Mouse (Mus musculus): ENCODE measurements around the gene Mical2.

DNA sequence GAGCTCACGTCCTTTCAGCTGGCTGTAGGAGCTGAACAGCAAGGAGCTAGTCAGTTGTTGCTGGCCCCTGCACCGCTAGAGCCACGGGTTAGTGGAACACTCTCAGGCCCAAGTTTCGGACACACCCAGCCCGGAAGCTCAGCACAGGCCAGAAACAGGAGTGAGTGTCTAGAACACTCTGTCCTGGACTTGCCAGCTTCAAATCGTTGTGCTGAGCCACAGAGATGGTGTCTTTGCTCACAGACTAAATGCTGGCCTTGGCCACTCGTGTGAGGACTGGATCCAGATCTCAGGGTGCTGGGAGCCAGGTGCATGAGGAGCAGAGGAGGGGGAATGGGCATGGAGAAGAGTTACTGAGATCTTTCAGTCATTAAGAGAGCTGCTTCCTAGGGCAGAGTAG is 6.1 kb downstream of the Mical2 start:
- TF ChIP-seq CTCF (IDR thresholded peaks at IDR 0.05; ENCODE audit: low read depth, low read length) (no peak), POLR2A (IDR thresholded peaks at IDR 0.05; ENCODE audit: borderline replicate concordance, low read depth, low read length) (no peak)

Measured in bone marrow macrophage, adult 2 months (primary cell).